Mouse (Mus musculus) CH12.LX (cell line): ENCODE data around the gene Itgb7. TPM values are rescaled to one million over a fixed set of nuclear protein-coding genes. Genes with fewer than 3 reads are reported as not detected.

ENCODE experiments used
- DNase-seq: peaks from one replicate; pipeline ENCODE4 v3.0.0-alpha.2; 2013; ENCODE audit errors: extremely low read depth
- H3K27ac ChIP-seq: 2 replicates; pipeline ENCODE4 v1.5.1; 2012; ENCODE audit warnings: low read depth, mild to moderate bottlenecking, control low read depth, moderate library complexity; ENCODE audit not compliant: insufficient read depth
- H3K27me3 ChIP-seq: replicated peaks from 2 replicates; pipeline ENCODE3; 2012; ENCODE audit warnings: inconsistent platforms
- H3K36me3 ChIP-seq, 2 experiments: replicated peaks in 1 of 2; 2 replicates each; pipeline versions ENCODE3 to v1.6.1; 2012; ENCODE audit warnings: inconsistent platforms in 1 of 2, low read length in 1 of 2, mild to moderate bottlenecking in 1 of 2, mixed read lengths in 1 of 2, moderate library complexity in 1 of 2; ENCODE audit not compliant: control insufficient read depth in 1 of 2, insufficient read depth in 1 of 2
- H3K4me1 ChIP-seq, 2 experiments: 2 replicates each; pipeline ENCODE4 v1.6.1; 2012; ENCODE audit warnings: inconsistent platforms in 1 of 2, moderate library complexity in 1 of 2; ENCODE audit not compliant: insufficient read depth in 2 of 2, control insufficient read depth in 1 of 2
- H3K4me2 ChIP-seq: 2 replicates; pipeline ENCODE4 v1.6.1; 2012; ENCODE audit warnings: low read depth, mild to moderate bottlenecking, control low read depth; ENCODE audit not compliant: poor library complexity, insufficient read depth, severe bottlenecking
- H3K4me3 ChIP-seq, 3 experiments: fragments of 150-350 bp in 1 of 3; sonication (generic) in 1 of 3; replicated peaks in 1 of 3; 2 replicates each; pipeline versions ENCODE3 to v1.5.1; 2011 to 2012; ENCODE audit warnings: low read depth in 2 of 3, low read length in 2 of 3, mild to moderate bottlenecking in 2 of 3, moderate library complexity in 2 of 3, control low read depth in 1 of 3, improper control_type of control experiment in 1 of 3, inconsistent platforms in 1 of 3, mixed read lengths in 1 of 3; ENCODE audit not compliant: poor library complexity in 1 of 3
- H3K79me2 ChIP-seq: replicated peaks from 2 replicates; pipeline ENCODE4 v1.6.1; 2012; ENCODE audit warnings: mild to moderate bottlenecking, moderate library complexity; ENCODE audit not compliant: control insufficient read depth, poor library complexity, insufficient read depth, severe bottlenecking; ENCODE audit errors: extremely low read depth
- H3K9ac ChIP-seq: 2 replicates; pipeline ENCODE4 v1.6.1; 2012; ENCODE audit warnings: low read depth, mild to moderate bottlenecking, control low read depth, moderate library complexity; ENCODE audit not compliant: insufficient read depth
- H3K9me3 ChIP-seq: replicated peaks from 2 replicates; pipeline ENCODE3; 2012; ENCODE audit warnings: low read length, inconsistent platforms, mixed read lengths
- CHD1 ChIP-seq: IDR thresholded peaks from 2 replicates; pipeline ENCODE4 v1.6.1; 2012; ENCODE audit warnings: low read depth, low read length, improper control_type of control experiment, inconsistent platforms
- CTCF ChIP-seq, 2 experiments: IDR thresholded peaks in 1 of 2; conservative IDR thresholded peaks in 1 of 2; 2 replicates each; pipeline ENCODE4 v1.5.1; 2011 to 2012; ENCODE audit warnings: low read depth in 2 of 2, low read length in 2 of 2, improper control_type of control experiment in 1 of 2, inconsistent platforms in 1 of 2, mild to moderate bottlenecking in 1 of 2, moderate library complexity in 1 of 2
- E2F4 ChIP-seq: IDR thresholded peaks from 2 replicates; pipeline ENCODE4 v1.6.1; 2011; ENCODE audit warnings: low read depth, low read length, improper control_type of control experiment; ENCODE audit not compliant: insufficient replicate concordance
- ELF1 ChIP-seq: IDR thresholded peaks from 2 replicates; pipeline ENCODE4 v1.6.1; 2014; ENCODE audit warnings: low read depth, mild to moderate bottlenecking, inconsistent platforms, low read length, improper control_type of control experiment
- EP300 ChIP-seq: IDR thresholded peaks from 2 replicates; pipeline ENCODE4 v1.6.1; 2011; ENCODE audit warnings: low read length, improper control_type of control experiment
- GABPA ChIP-seq: IDR thresholded peaks from 2 replicates; pipeline ENCODE4 v1.6.1; 2012; ENCODE audit warnings: low read depth, low read length, improper control_type of control experiment, inconsistent platforms; ENCODE audit not compliant: insufficient replicate concordance
- IRF4 ChIP-seq: IDR thresholded peaks from 2 replicates; pipeline ENCODE4 v1.6.1; 2014; ENCODE audit warnings: low read depth, mild to moderate bottlenecking, inconsistent platforms, low read length, improper control_type of control experiment
- MAX ChIP-seq: IDR thresholded peaks from 2 replicates; pipeline ENCODE4 v1.6.1; 2011; ENCODE audit warnings: low read length, improper control_type of control experiment
- MXI1 ChIP-seq: IDR thresholded peaks from 2 replicates; pipeline ENCODE4 v1.6.1; 2011; ENCODE audit warnings: mild to moderate bottlenecking, low read depth, low read length, improper control_type of control experiment
- PAX5 ChIP-seq: IDR thresholded peaks from 2 replicates; pipeline ENCODE4 v1.6.1; 2012; ENCODE audit warnings: low read length, inconsistent platforms, mixed read lengths
- POLR2AphosphoS2 ChIP-seq: IDR thresholded peaks from 2 replicates; pipeline ENCODE4 v1.6.1; 2011; ENCODE audit warnings: low read depth, low read length, improper control_type of control experiment
- RAD21 ChIP-seq: IDR thresholded peaks from 2 replicates; pipeline ENCODE4 v1.6.1; 2011; ENCODE audit warnings: low read depth, mild to moderate bottlenecking, low read length, improper control_type of control experiment, moderate library complexity
- SMC3 ChIP-seq: IDR thresholded peaks from 2 replicates; pipeline ENCODE4 v1.6.1; 2011; ENCODE audit warnings: low read depth, low read length, improper control_type of control experiment
- UBTF ChIP-seq: IDR thresholded peaks from 2 replicates; pipeline ENCODE4 v1.6.1; 2012; ENCODE audit warnings: low read depth, mild to moderate bottlenecking, inconsistent platforms, low read length, improper control_type of control experiment, moderate library complexity
- ZC3H11A ChIP-seq: IDR thresholded peaks from 2 replicates; pipeline ENCODE4 v1.6.1; 2012; ENCODE audit warnings: low read depth, mild to moderate bottlenecking, inconsistent platforms, low read length, improper control_type of control experiment
- ZKSCAN1 ChIP-seq: IDR thresholded peaks from 2 replicates; pipeline ENCODE4 v1.6.1; 2012; ENCODE audit warnings: low read depth, inconsistent platforms, low read length, improper control_type of control experiment, borderline replicate concordance
- ZNF384 ChIP-seq: IDR thresholded peaks from 2 replicates; pipeline ENCODE4 v1.6.1; 2012; ENCODE audit warnings: low read depth, low read length, improper control_type of control experiment, inconsistent platforms
- dilution Hi-C: fragments of 300-500 bp; cut with MboI; formaldehyde crosslinking; loops from 2 replicates; pipeline ENCODE4 v1.14.3; 2020; ENCODE audit warnings: low sequenced_read_pairs; ENCODE audit not compliant: extremely low pct_unique_long_range_greater_than_20kb, extremely low pct_ligation_motif_present
- in situ Hi-C: fragments of 300-500 bp; cut with MboI; formaldehyde crosslinking; loops from 3 replicates; pipeline ENCODE4 v1.14.3; 2019; ENCODE audit warnings: low sequenced_read_pairs, low pct_ligation_motif_present, low pct_unique_long_range_greater_than_20kb, mixed read lengths
- polyA plus RNA-seq: library from polyadenylated mRNA; unstranded; fragments of >175 nt; gene quantifications from 2 replicates; pipeline ENCODE4 v1.2.1, GENCODE M21; 2012; ENCODE audit warnings: low read depth; ENCODE audit not compliant: insufficient read length
- total RNA-seq, 2 experiments: library from RNA; depleted of rRNA; stranded (reverse); fragments of 300-350 nt in 1 of 2; fragments of >200 nt in 1 of 2; gene quantifications; 2 replicates each; pipeline ENCODE4 v1.2.3; 2012 to 2014

The Itgb7 gene
- total and polyA plus RNA-seq, 3 experiments, result 1.8 to 17.7 (median 2.8) TPM

GRCm38 (mm10) chr15:102178279-102178678 lies 53.5 kb downstream of the Itgb7 start:
- H3K9me3 ChIP-seq, result no peaks in the 10 kb centered on the region
- dilution Hi-C loops, result no loop called here
- TF ChIP-seq ELF1 (peak; percentile 65), RAD21 (peak; percentile 95), PAX5 (no peak), IRF4 (peak; percentile 29; the same call in 1 of the 2 replicates), ZC3H11A (peak; percentile 86), UBTF (no peak), CTCF (conservative IDR thresholded peaks at IDR 0.05 in 1 of 2, IDR thresholded peaks at IDR 0.05 in 1 of 2; ENCODE audit: low read depth in 2 of 2, low read length in 2 of 2) (peak; percentile 97 to 98), SMC3 (peak; percentile 96), ZKSCAN1 (no peak)
- TF ChIP-seq, all 38 proteins: peak for 6
- peaks cover 0 to 4% of the 10 kb centered on the region in 2 experiments; a peak in 2 of 4 replicates for H3K4me1 ChIP-seq
- peaks cover 0 to 4% of the 10 kb centered on the region in 2 experiments for H3K36me3 ChIP-seq
- in situ Hi-C loops, result no loop called here
- no peaks in the 10 kb centered on the region for H3K79me2 ChIP-seq
- no peak overlapping the region for H3K27ac ChIP-seq
- no peak overlapping the region for H3K4me3 ChIP-seq
- no peak overlapping the region for H3K4me2 ChIP-seq
- H3K27me3 ChIP-seq, result no peaks in the 10 kb centered on the region
- H3K9ac ChIP-seq, result no peak overlapping the region
- DNase-seq, result peak; percentile 83

- in situ Hi-C loops, result no loop called here
- no peaks in the 10 kb centered on the region for H3K79me2 ChIP-seq
- peaks cover 0 to 4% of the 10 kb centered on the region in 2 experiments for H3K36me3 ChIP-seq
- no peaks in the 10 kb centered on the region for H3K27me3 ChIP-seq
- DNase-seq, result no peak
- H3K9ac ChIP-seq, result no peak overlapping the region
- H3K4me3 ChIP-seq, result no peak overlapping the region
- H3K4me2 ChIP-seq, result no peak overlapping the region
- H3K4me1 ChIP-seq, result peaks cover 0 to 4% of the 10 kb centered on the region in 2 experiments; a peak in 2 of 4 replicates
- H3K27ac ChIP-seq, result no peak overlapping the region
- H3K9me3 ChIP-seq, result no peaks in the 10 kb centered on the region
- TF ChIP-seq MAX (no peak), ZNF384 (no peak), POLR2AphosphoS2 (no peak), E2F4 (no peak), CHD1 (no peak), EP300 (no peak), GABPA (no peak), CTCF (conservative IDR thresholded peaks at IDR 0.05 in 1 of 2, IDR thresholded peaks at IDR 0.05 in 1 of 2; ENCODE audit: low read depth in 2 of 2, low read length in 2 of 2) (no peak), MXI1 (no peak)
- dilution Hi-C loops, result no loop called here
Measured at GRCm38 (mm10) chr15:102177417-102177816, 54.3 kb downstream of the Itgb7 start.
